ENCODE assay signal across 9 mouse cellular contexts in the genomic region with DNA sequence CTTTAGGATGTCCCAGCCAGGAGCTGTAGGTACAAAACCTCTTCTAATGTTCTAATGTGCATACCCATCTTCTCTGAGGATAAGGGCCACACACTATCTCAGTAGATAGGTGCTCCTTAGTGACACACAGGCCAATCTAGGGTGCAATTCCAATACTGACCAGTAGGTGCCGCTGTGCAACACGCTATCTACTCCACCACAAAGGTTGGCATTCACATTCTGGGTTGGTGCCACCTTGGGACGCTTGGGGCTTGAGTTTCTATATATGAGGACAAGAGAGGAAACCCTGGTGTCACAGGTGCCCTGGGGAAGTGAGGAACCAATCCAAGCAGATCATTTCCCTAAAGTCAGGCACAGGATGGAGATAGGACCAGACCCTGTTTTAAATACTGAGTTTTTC. TPM values are rescaled to one million over a fixed set of nuclear protein-coding genes. Genes with fewer than 3 reads are reported as not detected.
A peak's percentile ranks its signal among the peaks of the same experiment; 100 is the strongest.
DNase-seq lines count a peak whose midpoint lies in the region; ATAC-seq and TF ChIP-seq lines count a peak whose summit lies in the region.
"Had no signal": no experiment of that assay in that cellular context is flagged by ENCODE, and none has a peak within 500 bp of the region (broad histone marks: within the 10 kb centered on the region; RNA-seq: fewer than 3 reads in every experiment).

No protein-coding gene starts in this region.

- ATAC-seq in forebrain, postnatal 0 days = peak; percentile 82
- peak; percentile 44; the same call in 1 of the 2 replicates for ATAC-seq in hindbrain, embryonic 13.5 days (ENCODE audit: low FRiP score)
- peak; percentile 71 for ATAC-seq in midbrain, embryonic 13.5 days
- no peak for ATAC-seq in activated CD4-positive, CD25-positive, alpha-beta regulatory T cell, adult 4 months

- H3K4me1 ChIP-seq in cerebellum, adult 2 months (ENCODE audit: control insufficient read depth, insufficient read depth, low read length) = 0 out of 2 replicates have a peak, but pooled peaks cover 2% of the 10 kb centered on the region
- H3K4me1 ChIP-seq in forebrain, postnatal 0 days (ENCODE audit: insufficient read depth) = no peaks in the 10 kb centered on the region
- H3K4me1 ChIP-seq in hindbrain, embryonic 13.5 days (replicated peaks) = peaks cover 45% of the 10 kb centered on the region
- H3K4me1 ChIP-seq in midbrain, embryonic 13.5 days (replicated peaks) = peaks cover 51% of the 10 kb centered on the region
- H3K4me1 ChIP-seq in small intestine, adult 2 months (ENCODE audit: control insufficient read depth, insufficient read depth, insufficient read length, low read length) = no peaks in the 10 kb centered on the region

- no peak overlapping the region for H3K4me3 ChIP-seq in cerebellum, adult 2 months (replicated peaks; ENCODE audit: insufficient read depth, low read depth, low read length)
- no peak overlapping the region for H3K4me3 ChIP-seq in forebrain, postnatal 0 days (ENCODE audit: low read depth, low read length)
- H3K4me3 ChIP-seq in hindbrain, embryonic 13.5 days = no peak overlapping the region
- no peak overlapping the region for H3K4me3 ChIP-seq in left cerebral cortex, adult 2 months
- no peak overlapping the region for H3K4me3 ChIP-seq in midbrain, embryonic 13.5 days (replicated peaks)
- no peak overlapping the region for H3K4me3 ChIP-seq in small intestine, adult 2 months (ENCODE audit: low read depth, low read length)
- H3K4me3 ChIP-seq: neural tube, embryonic 12.5 days had no signal

- DNase-seq in WW6 (ENCODE audit: low read depth, low spot score) = peak; percentile 39
- DNase-seq in cerebellum, adult 2 months = peak; percentile 86 to 95
- DNase-seq in forebrain, postnatal 0 days = peak; percentile 96
- peak; percentile 83 to 92 for DNase-seq in left cerebral cortex, adult 2 months (ENCODE audit: extremely low spot score in 1 of 2, low spot score in 2 of 2)

- H3K36me3 ChIP-seq in forebrain, postnatal 0 days (ENCODE audit: insufficient read depth) = peaks cover 18% of the 10 kb centered on the region
- peaks cover 38% of the 10 kb centered on the region for H3K36me3 ChIP-seq in hindbrain, embryonic 13.5 days
- H3K36me3 ChIP-seq in midbrain, embryonic 13.5 days = peaks cover 57% of the 10 kb centered on the region
- peaks cover 9% of the 10 kb centered on the region for H3K36me3 ChIP-seq in small intestine, adult 2 months (ENCODE audit: control insufficient read depth, insufficient read depth, low read length)

- no peaks in the 10 kb centered on the region for H3K27me3 ChIP-seq in cerebellum, adult 2 months (ENCODE audit: control insufficient read depth, insufficient read depth, low read length)
- H3K27me3 ChIP-seq in forebrain, postnatal 0 days (ENCODE audit: insufficient read depth, low read length) = no peaks in the 10 kb centered on the region
- no peaks in the 10 kb centered on the region for H3K27me3 ChIP-seq in hindbrain, embryonic 13.5 days
- H3K27me3 ChIP-seq in midbrain, embryonic 13.5 days = no peaks in the 10 kb centered on the region
- no peaks in the 10 kb centered on the region for H3K27me3 ChIP-seq in small intestine, adult 2 months (ENCODE audit: control insufficient read depth, insufficient read depth, low read length)
- H3K27me3 ChIP-seq: neural tube, embryonic 12.5 days had no signal

- no peak overlapping the region for H3K27ac ChIP-seq in cerebellum, adult 2 months (ENCODE audit: insufficient read depth, low read length)
- H3K27ac ChIP-seq in forebrain, postnatal 0 days (ENCODE audit: low read depth, low read length) = no peak overlapping the region
- H3K27ac ChIP-seq in hindbrain, embryonic 13.5 days = peak overlapping the region; percentile 64
- no peak overlapping the region for H3K27ac ChIP-seq in left cerebral cortex, adult 2 months
- peak overlapping the region; percentile 68; the same call in 1 of the 2 replicates for H3K27ac ChIP-seq in midbrain, embryonic 13.5 days
- no peak overlapping the region for H3K27ac ChIP-seq in small intestine, adult 2 months (ENCODE audit: insufficient read depth, low read depth, low read length)
- H3K27ac ChIP-seq: neural tube, embryonic 12.5 days had no signal

- H3K4me2 ChIP-seq in forebrain, postnatal 0 days (ENCODE audit: low read depth) = no peak overlapping the region
- H3K4me2 ChIP-seq in hindbrain, embryonic 13.5 days = no peak overlapping the region
- no peak overlapping the region for H3K4me2 ChIP-seq in midbrain, embryonic 13.5 days (replicated peaks)
- H3K4me2 ChIP-seq: neural tube, embryonic 12.5 days had no signal

- peak; percentile 99 for TF ChIP-seq CTCF in cerebellum, adult 2 months (IDR thresholded peaks at IDR 0.05; ENCODE audit: borderline replicate concordance, insufficient read depth, low read depth, low read length)
- peak; percentile 100 for TF ChIP-seq CTCF in forebrain, postnatal 0 days (IDR thresholded peaks at IDR 0.05; ENCODE audit: low read depth)
- TF ChIP-seq CTCF in left cerebral cortex, adult 2 months (IDR thresholded peaks at IDR 0.05) = peak; percentile 97
- TF ChIP-seq CTCF in small intestine, adult 2 months (IDR thresholded peaks at IDR 0.05; ENCODE audit: extremely low read depth, insufficient read length, insufficient replicate concordance, low read depth, low read length) = peak; percentile 92; the same call in 1 of the 2 replicates

- H3K9ac ChIP-seq in forebrain, postnatal 0 days = no peak overlapping the region
- 0 out of 2 replicates have a peak overlapping the region, but pooled peaks have one; percentile 24 for H3K9ac ChIP-seq in hindbrain, embryonic 13.5 days
- H3K9ac ChIP-seq in midbrain, embryonic 13.5 days (replicated peaks) = no peak overlapping the region
- H3K9ac ChIP-seq: neural tube, embryonic 12.5 days had no signal

- TF ChIP-seq POLR2A in cerebellum, adult 2 months (IDR thresholded peaks at IDR 0.05; ENCODE audit: borderline replicate concordance, insufficient read depth, low read length) = no peak
- TF ChIP-seq POLR2A in small intestine, adult 2 months (IDR thresholded peaks at IDR 0.05; ENCODE audit: low read depth, low read length) = no peak

- intact Hi-C loops in left cerebral cortex, adult 2 months (cut with DNase I) = loop anchor here (1.0 to 5.0 kb wide), 3 partner anchors 163 to 304 kb away; no protein-coding TSS in a partner anchor

- 2% methylated on average over 3 of the region's 3 CpGs for WGBS in cerebellum, adult 2 months
- WGBS in forebrain, postnatal 0 days = 1% methylated on average over 3 of the region's 3 CpGs
- 3% methylated on average over 3 of the region's 3 CpGs for WGBS in hindbrain, embryonic 13.5 days
- 3% methylated on average over 3 of the region's 3 CpGs for WGBS in midbrain, embryonic 13.5 days
- WGBS in small intestine, adult 2 months = 4% methylated on average over 3 of the region's 3 CpGs

- H3K9me3 ChIP-seq in forebrain, postnatal 0 days (ENCODE audit: low read length) = no peaks in the 10 kb centered on the region
- H3K9me3 ChIP-seq in hindbrain, embryonic 13.5 days = no peaks in the 10 kb centered on the region
- H3K9me3 ChIP-seq in midbrain, embryonic 13.5 days = no peaks in the 10 kb centered on the region
- H3K9me3 ChIP-seq: neural tube, embryonic 12.5 days had no signal

RNA-seq across cellular contexts. Expression of gene Lactbl1, which starts 56.1 kb away (rescaled TPM):
- 0.13 and 0.21 TPM in 2 replicates for polyA plus RNA-seq in cerebellum, adult 2 months (2012; rRNA removed)
- total RNA-seq in forebrain, postnatal 0 days (2014; rRNA removed) = 0.15 and 0.24 TPM in 2 replicates
- polyA plus RNA-seq in forebrain, postnatal 0 days (2015; fragmentation: Nextera tagmentation; extraction: Ambion mirVana) = 0.05 and 0.10 TPM in 2 replicates
- 0.06 TPM in 1 of 2 replicates, not detected in the other for polyA plus RNA-seq in hindbrain, embryonic 13.5 days (2015; fragmentation: Nextera tagmentation; extraction: Ambion mirVana)
- total RNA-seq in left cerebral cortex, adult 2 months (2021) = under 1 TPM in 1 of 2 experiments, not detected in 1; 0.12 TPM
- polyA plus RNA-seq in midbrain, embryonic 13.5 days (2015; fragmentation: Nextera tagmentation; extraction: Ambion mirVana) = 0.09 TPM in 1 of 2 replicates, not detected in the other
- polyA plus RNA-seq in small intestine, adult 2 months (2012; rRNA removed) = not detected in 2 replicates
- polyA plus RNA-seq in activated CD4-positive, CD25-positive, alpha-beta regulatory T cell, adult 4 months (2017; shearing (Covaris generic)) = not detected
- polyA plus RNA-seq: neural tube, embryonic 12.5 days had no signal

Comparison
In these comparisons a context has a peak if more than half of its experiments do, and no peak if none do; other contexts are left out.
1. DNase-seq: peak in every context shown above with its lines; median percentile 96 in forebrain, postnatal 0 days; 90 in cerebellum, adult 2 months; 88 in left cerebral cortex, adult 2 months; 39 in WW6.
2. H3K27ac ChIP-seq: peak in hindbrain, embryonic 13.5 days (single experiment) and midbrain, embryonic 13.5 days (single experiment); none in cerebellum, adult 2 months (single experiment), forebrain, postnatal 0 days (single experiment), left cerebral cortex, adult 2 months (single experiment) and small intestine, adult 2 months (single experiment).
3. Peak in every context shown above with its lines, with median percentiles within 50 percentile points of each other: CTCF ChIP-seq.